Mouse (Mus musculus) stomach, embryonic 16.5 days (tissue): ENCODE results near the gene Foxred2. TPM values are rescaled to one million over a fixed set of nuclear protein-coding genes. Genes with fewer than 3 reads are reported as not detected.
A peak's percentile ranks its signal among the peaks of the same experiment; 100 is the strongest.

Source experiments
- ATAC-seq: fragments of 200-750 bp; cut with Nextera tagmentation; 2 replicates; pipeline ENCODE4 v1.8.0; 2017; ENCODE audit warnings: moderate number of reproducible peaks, moderate TSS enrichment; ENCODE audit not compliant: insufficient read depth, low FRiP score
- H3K27ac ChIP-seq: fragments of 300-500 bp; sonication (generic); 2 replicates; pipeline ENCODE4 v1.5.1; 2014; ENCODE audit warnings: low read length
- H3K27me3 ChIP-seq: fragments of 300-500 bp; sonication (generic); 2 replicates; pipeline ENCODE4 v1.6.1; 2014; ENCODE audit warnings: low read length, control low read depth, mixed read lengths; ENCODE audit not compliant: control insufficient read depth, insufficient read depth
- H3K36me3 ChIP-seq: fragments of 300-500 bp; sonication (generic); 2 replicates; pipeline ENCODE4 v1.6.1; 2014; ENCODE audit warnings: low read length; ENCODE audit not compliant: control insufficient read depth, insufficient read depth
- H3K4me1 ChIP-seq: fragments of 300-500 bp; sonication (generic); 2 replicates; pipeline ENCODE4 v1.6.1; 2014; ENCODE audit warnings: low read length, control low read depth, mixed read lengths; ENCODE audit not compliant: control insufficient read depth, insufficient read depth
- H3K4me2 ChIP-seq: fragments of 300-500 bp; sonication (generic); 2 replicates; pipeline ENCODE4 v1.6.1; 2014; ENCODE audit warnings: low read depth, low read length, mixed read lengths
- H3K4me3 ChIP-seq: fragments of 300-500 bp; sonication (generic); replicated peaks from 2 replicates; pipeline ENCODE4 v1.5.1; 2014; ENCODE audit warnings: mild to moderate bottlenecking, low read length
- H3K9ac ChIP-seq: fragments of 300-500 bp; sonication (generic); 2 replicates; pipeline ENCODE4 v1.6.1; 2014; ENCODE audit warnings: low read length
- H3K9me3 ChIP-seq: fragments of 300-500 bp; sonication (generic); replicated peaks from 2 replicates; pipeline ENCODE4 v1.6.1; 2016; ENCODE audit warnings: low read length, control low read depth; ENCODE audit not compliant: control insufficient read depth
- WGBS: fragments of 180-500 bp; shearing (Covaris S2); extraction: QIAGEN DNeasy Blood & Tissue Kit; methylation state at CpG from one replicate; pipeline ENCODE4 v1.1.7; 2014; 5-methylcytosine and 5-hydroxymethylcytosine counted together
- polyA plus RNA-seq: library from polyadenylated mRNA; unstranded; fragments of >200 nt; fragmentation: Nextera tagmentation; extraction: Ambion mirVana; gene quantifications from 2 replicates; pipeline ENCODE4 v1.2.1, GENCODE M21; 2015

Foxred2 gene
- polyA plus RNA-seq, 1 experiment from 2014 or later = 3.3 TPM

GRCm38 (mm10) chr15:77934326-77934725, 22.2 kb downstream of the Foxred2 start:
- Histone ChIP-seq H3K9ac (no peak overlapping the region), H3K4me3 (no peak overlapping the region), H3K4me2 (no peak overlapping the region), H3K27me3 (no peaks in the 10 kb centered on the region; the same call in 1 of the 2 replicates), H3K4me1 (peaks cover 7% of the 10 kb centered on the region; the same call in 1 of the 2 replicates), H3K27ac (no peak overlapping the region), H3K9me3 (no peaks in the 10 kb centered on the region), H3K36me3 (no peaks in the 10 kb centered on the region)
- WGBS = 76% methylated on average over 11 of the region's 11 CpGs
- ATAC-seq = no peak

DNA sequence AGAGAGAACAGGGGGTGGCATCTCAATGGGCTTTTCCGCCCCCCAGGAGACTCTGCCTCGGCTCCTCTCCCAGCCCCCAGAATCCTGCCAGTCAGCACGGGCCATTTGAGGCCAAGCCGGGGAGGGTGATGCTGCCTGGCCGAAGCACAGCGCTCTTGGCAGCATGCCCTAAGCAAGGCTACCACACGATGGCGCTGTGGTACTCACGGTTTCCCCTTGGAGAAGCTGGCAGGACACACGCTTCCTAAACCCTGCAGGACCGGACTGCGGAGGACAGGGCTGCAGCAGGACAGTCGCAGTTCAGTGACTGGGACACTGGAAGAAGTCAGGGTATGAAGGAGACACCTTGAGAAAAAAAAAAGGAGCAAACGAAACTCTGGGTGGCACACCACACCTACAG, 22.8 kb downstream of the Foxred2 start:
- no peaks in the 10 kb centered on the region for H3K36me3 ChIP-seq
- peaks cover 7% of the 10 kb centered on the region; the same call in 1 of the 2 replicates for H3K4me1 ChIP-seq
- no peak overlapping the region for H3K4me3 ChIP-seq
- no peaks in the 10 kb centered on the region for H3K9me3 ChIP-seq
- WGBS = under 1% methylated on average over 14 of the region's 14 CpGs
- no peak for ATAC-seq
- no peak overlapping the region for H3K27ac ChIP-seq
- peak overlapping the region; percentile 32 for H3K4me2 ChIP-seq
- no peaks in the 10 kb centered on the region; the same call in 1 of the 2 replicates for H3K27me3 ChIP-seq
- peak overlapping the region; percentile 34; the same call in 1 of the 2 replicates for H3K9ac ChIP-seq

GRCm38 (mm10) chr15:77933222-77933621, 23.3 kb downstream of the Foxred2 start:
- H3K27ac ChIP-seq = no peak overlapping the region
- no peak overlapping the region for H3K9ac ChIP-seq
- no peak for ATAC-seq
- H3K36me3 ChIP-seq = no peaks in the 10 kb centered on the region
- peaks cover 7% of the 10 kb centered on the region for H3K4me1 ChIP-seq
- H3K27me3 ChIP-seq = no peaks in the 10 kb centered on the region; the same call in 1 of the 2 replicates
- no peaks in the 10 kb centered on the region for H3K9me3 ChIP-seq
- no peak overlapping the region for H3K4me3 ChIP-seq
- 47% methylated on average over 3 of the region's 3 CpGs for WGBS
- no peak overlapping the region for H3K4me2 ChIP-seq

DNA sequence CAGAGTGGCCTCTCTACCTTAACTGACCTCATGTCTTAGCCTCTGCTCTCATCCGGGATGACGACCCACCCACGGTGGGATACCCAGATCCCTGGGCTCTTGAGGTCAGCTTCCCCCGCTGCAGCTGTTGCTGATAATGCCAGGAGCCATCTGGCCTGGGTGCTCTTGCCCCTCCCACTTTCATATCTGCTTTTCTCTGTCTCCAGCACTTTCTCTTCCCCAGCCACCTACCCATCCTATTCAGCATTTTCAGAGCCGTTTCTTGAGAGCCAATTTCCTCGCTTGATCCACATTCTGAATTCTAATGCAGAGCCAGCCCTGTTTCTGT, 24.9 kb downstream of the Foxred2 start:
- Histone ChIP-seq H3K4me3 (no peak overlapping the region), H3K27me3 (no peaks in the 10 kb centered on the region; the same call in 1 of the 2 replicates)

DNA sequence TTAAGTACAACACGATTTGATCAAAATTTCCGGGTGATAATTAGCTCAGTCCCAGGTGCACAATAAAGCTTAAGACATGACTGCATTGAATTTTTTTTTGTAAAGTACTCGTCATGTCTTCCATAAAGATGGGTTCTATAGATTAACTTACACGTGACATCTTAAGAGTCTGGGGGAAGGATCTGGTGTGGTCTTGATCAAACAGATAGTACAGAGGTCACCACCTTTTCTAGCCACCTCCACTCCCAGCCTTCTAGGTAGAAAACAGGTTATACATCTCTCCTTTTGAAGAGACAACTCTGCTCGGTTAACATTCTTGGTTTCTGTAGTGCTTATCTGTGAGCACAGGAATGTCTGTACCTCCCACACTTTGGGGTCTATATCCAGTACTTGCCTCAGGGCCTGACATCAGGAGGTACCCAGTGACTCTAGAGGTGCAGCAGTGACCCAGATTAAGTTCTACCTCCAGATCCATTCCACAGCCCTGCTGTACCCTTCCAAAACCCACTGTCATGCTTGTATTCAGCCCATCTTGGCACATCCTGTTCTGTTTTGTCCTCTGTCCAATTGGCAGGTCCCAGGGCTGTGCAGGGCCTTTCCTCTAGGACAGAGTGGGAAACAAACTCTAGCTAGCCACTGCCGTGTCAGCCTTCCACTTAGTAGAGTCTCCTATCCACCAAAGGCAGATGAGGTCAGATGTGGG, 25.4 kb downstream of the Foxred2 start:
- H3K4me1 ChIP-seq = peaks cover 12% of the 10 kb centered on the region
- no peaks in the 10 kb centered on the region; the same call in 1 of the 2 replicates for H3K27me3 ChIP-seq
- H3K36me3 ChIP-seq = 0 out of 2 replicates have a peak, but pooled peaks cover 4% of the 10 kb centered on the region
- H3K9me3 ChIP-seq = no peaks in the 10 kb centered on the region
- no peak overlapping the region for H3K27ac ChIP-seq
- peak overlapping the region; percentile 13; the same call in 1 of the 2 replicates for H3K9ac ChIP-seq
- no peak overlapping the region for H3K4me3 ChIP-seq
- 65% methylated on average over 6 of the region's 6 CpGs for WGBS
- no peak for ATAC-seq
- no peak overlapping the region for H3K4me2 ChIP-seq

More for the DNA sequence above, 24.9 kb downstream of the Foxred2 start:
- H3K9ac ChIP-seq = peak overlapping the region; percentile 13; the same call in 1 of the 2 replicates
- ATAC-seq = no peak
- no peak overlapping the region for H3K4me2 ChIP-seq
- no peaks in the 10 kb centered on the region for H3K9me3 ChIP-seq
- H3K36me3 ChIP-seq = 0 out of 2 replicates have a peak, but pooled peaks cover 2% of the 10 kb centered on the region
- WGBS = 53% methylated on average over 6 of the region's 6 CpGs
- no peak overlapping the region for H3K27ac ChIP-seq
- peaks cover 12% of the 10 kb centered on the region for H3K4me1 ChIP-seq

DNA sequence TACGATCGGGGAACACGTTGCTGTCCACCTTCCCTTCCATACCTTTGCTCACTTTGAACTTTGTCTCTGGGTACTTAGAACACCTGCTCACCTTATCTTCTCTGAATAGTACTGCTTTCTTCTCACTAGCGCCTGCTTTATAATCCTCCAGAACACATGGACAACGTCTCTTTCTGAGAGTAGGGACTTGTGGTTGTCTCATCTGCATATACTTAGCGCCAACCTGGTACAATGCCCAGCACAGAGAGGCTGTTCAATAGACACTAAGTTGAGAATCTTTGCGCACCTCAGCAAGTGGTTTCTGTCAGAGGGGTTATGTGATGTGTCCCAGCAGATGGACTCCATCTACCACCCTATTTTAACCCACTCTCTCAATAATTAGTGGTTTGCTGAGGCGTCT, 26.7 kb downstream of the Foxred2 start:
- Histone ChIP-seq H3K4me3 (peak overlapping the region; percentile 76), H3K27me3 (no peaks in the 10 kb centered on the region; the same call in 1 of the 2 replicates), H3K27ac (peak overlapping the region; percentile 76; the same call in 1 of the 2 replicates), H3K36me3 (0 out of 2 replicates have a peak, but pooled peaks cover 7% of the 10 kb centered on the region), H3K4me1 (peaks cover 12% of the 10 kb centered on the region), H3K9ac (peak overlapping the region; percentile 79), H3K4me2 (peak overlapping the region; percentile 63), H3K9me3 (no peaks in the 10 kb centered on the region)
- ATAC-seq = no peak
- WGBS = 44% methylated on average over 8 of the region's 8 CpGs

DNA sequence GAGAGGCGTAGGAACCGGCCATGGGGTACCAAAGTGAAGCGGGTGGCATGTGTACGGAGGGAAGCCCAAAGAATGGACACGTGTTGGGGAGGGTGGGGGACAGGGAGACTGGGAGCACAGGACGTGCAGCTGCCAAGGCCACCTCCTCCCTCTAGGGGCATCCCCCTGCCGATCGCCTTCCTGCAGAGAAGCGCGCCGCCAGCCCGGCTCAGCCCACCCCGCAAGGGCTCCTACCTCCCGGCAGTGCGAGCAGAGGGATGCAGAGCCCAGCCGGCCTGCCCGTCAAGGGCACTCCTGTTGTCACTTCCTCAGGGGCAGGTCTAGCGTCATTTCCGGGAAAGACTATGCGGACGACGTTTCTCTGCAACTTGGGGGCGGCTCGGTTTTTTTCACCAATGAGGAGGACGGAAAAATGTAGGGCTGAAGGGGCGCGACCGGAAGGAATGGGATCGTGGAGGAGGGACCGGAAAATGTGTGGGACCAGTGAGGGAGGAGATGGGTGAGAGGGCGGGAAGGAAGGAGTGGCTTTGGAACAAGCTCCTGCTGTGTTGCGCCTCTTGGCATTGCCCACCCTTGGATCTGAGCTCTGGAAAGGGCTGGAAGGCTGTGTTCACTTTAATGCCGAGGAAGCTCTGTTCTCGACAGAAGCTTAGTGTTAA, 27.7 kb downstream of the Foxred2 start, which contains the start of gene Txn2:
Txn2 (minus strand) TSS at position 334 of the 659 bp plus-strand sequence.
- H3K4me3 ChIP-seq = peak within 1 kb of the TSS; percentile 76
- H3K36me3 ChIP-seq = 0 out of 2 replicates have a peak, but pooled peaks cover 7% of the 10 kb centered on the region
- ATAC-seq = peak; percentile 96
- H3K4me1 ChIP-seq = peaks cover 12% of the 10 kb centered on the region
- peak within 1 kb of the TSS; percentile 84 for H3K9ac ChIP-seq
- H3K27me3 ChIP-seq = no peaks in the 10 kb centered on the region
- peak within 1 kb of the TSS; percentile 88 for H3K27ac ChIP-seq
- under 1% methylated on average over 34 of the region's 34 CpGs for WGBS
- H3K4me2 ChIP-seq = peak within 1 kb of the TSS; percentile 80
- H3K9me3 ChIP-seq = no peaks in the 10 kb centered on the region

GRCm38 (mm10) chr15:77928091-77928490, 28.4 kb downstream of the Foxred2 start:
- Histone ChIP-seq H3K36me3 (0 out of 2 replicates have a peak, but pooled peaks cover 7% of the 10 kb centered on the region), H3K4me1 (peaks cover 10% of the 10 kb centered on the region), H3K9me3 (no peaks in the 10 kb centered on the region), H3K9ac (peak overlapping the region; percentile 84), H3K4me3 (peak overlapping the region; percentile 76), H3K27me3 (no peaks in the 10 kb centered on the region), H3K4me2 (peak overlapping the region; percentile 80), H3K27ac (peak overlapping the region; percentile 88)
- ATAC-seq = no peak
- WGBS = 17% methylated on average over 4 of the region's 4 CpGs

DNA sequence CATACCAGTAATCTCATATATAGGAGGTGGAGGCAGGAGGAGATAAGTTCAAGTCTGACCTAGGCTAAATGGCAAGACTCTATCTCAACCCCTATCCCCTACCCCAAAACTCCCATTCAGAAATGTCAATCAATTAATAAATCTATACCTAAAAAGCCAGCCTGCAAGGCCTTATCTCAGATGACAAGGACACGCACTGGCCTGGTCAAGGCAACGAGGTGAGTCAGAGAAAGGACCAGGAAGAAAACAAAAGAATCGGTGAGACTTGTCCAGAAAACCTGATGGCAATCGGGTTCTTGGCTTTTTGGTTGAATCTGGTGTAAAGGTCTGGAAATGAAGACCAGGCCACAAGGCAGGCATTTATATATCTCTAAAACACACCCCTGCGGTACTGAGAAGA, 29.6 kb downstream of the Foxred2 start:
- no peaks in the 10 kb centered on the region for H3K9me3 ChIP-seq
- H3K4me1 ChIP-seq = peaks cover 10% of the 10 kb centered on the region
- no peak overlapping the region for H3K27ac ChIP-seq
- no peak for ATAC-seq
- H3K4me3 ChIP-seq = no peak overlapping the region
- no peak overlapping the region for H3K4me2 ChIP-seq
- 83% methylated on average over 5 of the region's 5 CpGs for WGBS
- no peak overlapping the region for H3K9ac ChIP-seq
- peaks cover 13% of the 10 kb centered on the region; the same call in 1 of the 2 replicates for H3K36me3 ChIP-seq
- no peaks in the 10 kb centered on the region for H3K27me3 ChIP-seq
